ENCODE assay signal across 13 mouse cellular contexts in the genomic region with DNA sequence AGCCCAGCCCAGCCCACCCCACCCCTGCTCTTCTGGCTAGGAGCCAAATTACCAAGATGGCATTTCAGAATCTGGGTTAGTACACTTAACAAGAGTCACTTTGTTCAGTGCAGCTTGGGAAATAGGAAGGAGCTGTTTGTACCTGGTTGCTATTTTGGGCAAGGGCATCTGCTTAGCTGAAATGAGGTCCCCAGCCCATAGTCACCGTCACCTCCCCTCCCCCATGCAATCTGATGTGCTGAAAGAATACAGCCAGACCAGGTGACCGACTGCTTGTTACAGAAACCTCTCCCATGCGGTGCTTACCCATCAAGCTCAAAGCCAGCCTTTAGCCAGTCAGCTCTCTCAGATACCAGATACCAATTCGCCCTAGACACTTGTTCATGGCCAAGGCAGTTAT. TPM values are rescaled to one million over a fixed set of nuclear protein-coding genes. Genes with fewer than 3 reads are reported as not detected.
DNase-seq lines count a peak whose midpoint lies in the region; ATAC-seq lines count a peak whose summit lies in the region.
"Had no signal": no experiment of that assay in that cellular context is flagged by ENCODE, and none has a peak within 500 bp of the region (broad histone marks: within the 10 kb centered on the region; RNA-seq: fewer than 3 reads in every experiment).

No protein-coding gene starts in this region.

- no peaks in the 10 kb centered on the region for H3K27me3 ChIP-seq in midbrain, embryonic 11.5 days (ENCODE audit: control insufficient read depth, insufficient read depth, low read length)
- no peaks in the 10 kb centered on the region for H3K27me3 ChIP-seq in midbrain, embryonic 10.5 days (ENCODE audit: low read depth, poor library complexity, severe bottlenecking)
- H3K27me3 ChIP-seq in embryonic facial prominence, embryonic 10.5 days (replicated peaks; ENCODE audit: low read depth, poor library complexity, severe bottlenecking): no peaks in the 10 kb centered on the region
- H3K27me3 ChIP-seq: hindbrain, embryonic 15.5 days; kidney, embryonic 15.5 days; limb, embryonic 12.5 days had no signal

- no peak overlapping the region for H3K9ac ChIP-seq in midbrain, embryonic 11.5 days (ENCODE audit: low read length)
- H3K9ac ChIP-seq: hindbrain, embryonic 15.5 days; kidney, embryonic 15.5 days; limb, embryonic 12.5 days had no signal

- H3K4me2 ChIP-seq in midbrain, embryonic 11.5 days: no peak overlapping the region
- H3K4me2 ChIP-seq: hindbrain, embryonic 15.5 days; kidney, embryonic 15.5 days; limb, embryonic 12.5 days had no signal

- no peaks in the 10 kb centered on the region for H3K4me1 ChIP-seq in midbrain, embryonic 11.5 days (ENCODE audit: control insufficient read depth, insufficient read depth, low read length)
- H3K4me1 ChIP-seq in midbrain, embryonic 10.5 days: no peaks in the 10 kb centered on the region
- no peaks in the 10 kb centered on the region; the same call in 1 of the 2 replicates for H3K4me1 ChIP-seq in embryonic facial prominence, embryonic 10.5 days

- no peak overlapping the region for H3K27ac ChIP-seq in midbrain, embryonic 11.5 days (ENCODE audit: low read depth, low read length)
- H3K27ac ChIP-seq in midbrain, embryonic 10.5 days (replicated peaks): no peak overlapping the region
- H3K27ac ChIP-seq in embryonic facial prominence, embryonic 10.5 days (replicated peaks): no peak overlapping the region
- H3K27ac ChIP-seq: hindbrain, embryonic 15.5 days; kidney, embryonic 15.5 days; limb, embryonic 12.5 days; stomach, postnatal 0 days had no signal

- H3K9me3 ChIP-seq in midbrain, embryonic 11.5 days (ENCODE audit: control insufficient read depth, low read length): no peaks in the 10 kb centered on the region
- no peaks in the 10 kb centered on the region for H3K9me3 ChIP-seq in midbrain, embryonic 10.5 days (replicated peaks)
- H3K9me3 ChIP-seq in embryonic facial prominence, embryonic 10.5 days: no peaks in the 10 kb centered on the region
- H3K9me3 ChIP-seq: hindbrain, embryonic 15.5 days; kidney, embryonic 15.5 days; limb, embryonic 12.5 days had no signal

- WGBS in midbrain, embryonic 11.5 days: 87% methylated on average over 4 of the region's 4 CpGs
- WGBS in midbrain, embryonic 10.5 days: 93% methylated on average over 4 of the region's 4 CpGs
- WGBS in embryonic facial prominence, embryonic 10.5 days: 85% methylated on average over 4 of the region's 4 CpGs

- ATAC-seq in midbrain, embryonic 11.5 days (ENCODE audit: low FRiP score): no peak

- peaks cover 25% of the 10 kb centered on the region for H3K36me3 ChIP-seq in midbrain, embryonic 11.5 days (ENCODE audit: control insufficient read depth, insufficient read depth, low read length)
- H3K36me3 ChIP-seq in midbrain, embryonic 10.5 days: peaks cover 93% of the 10 kb centered on the region
- H3K36me3 ChIP-seq in embryonic facial prominence, embryonic 10.5 days (replicated peaks): peaks cover 92% of the 10 kb centered on the region

- no peak overlapping the region for H3K4me3 ChIP-seq in midbrain, embryonic 11.5 days (ENCODE audit: low read depth, low read length)
- H3K4me3 ChIP-seq in midbrain, embryonic 10.5 days: no peak overlapping the region
- no peak overlapping the region for H3K4me3 ChIP-seq in embryonic facial prominence, embryonic 10.5 days
- H3K4me3 ChIP-seq: hindbrain, embryonic 15.5 days; kidney, embryonic 15.5 days; limb, embryonic 12.5 days had no signal

- DNase-seq in gastrocnemius, postnatal 25 days: peak; percentile 43
- DNase-seq in gastrocnemius, postnatal 10 days: no peak
- peak; percentile 67 for DNase-seq in midbrain, embryonic 11.5 days (ENCODE audit: low spot score, missing footprints)
- DNase-seq in midbrain, embryonic 10.5 days (ENCODE audit: low spot score): no peak
- DNase-seq in cerebellum, postnatal 10 days: peak; percentile 56 to 69
- DNase-seq in heart, postnatal 4 days: peak; percentile 37
- DNase-seq in testis, postnatal 14 days (ENCODE audit: low spot score): no peak
- no peak for DNase-seq in embryonic facial prominence, embryonic 10.5 days (ENCODE audit: low spot score)
- DNase-seq: spleen, adult 18-20 months had no signal

RNA-seq across cellular contexts. Expression of a gene that starts 15.9 kb away (rescaled TPM):
- total RNA-seq in gastrocnemius, postnatal 25 days (2021): 10 to 100 TPM; 34.0 TPM
- total RNA-seq in gastrocnemius, postnatal 10 days (2021): 10 to 100 TPM; 40.4 to 45.0 TPM
- polyA plus RNA-seq in midbrain, embryonic 11.5 days (2014; fragmentation: Nextera tagmentation; extraction: Ambion mirVana): 60.2 and 67.2 TPM in 2 replicates
- 71.0 and 75.7 TPM in 2 replicates for polyA plus RNA-seq in midbrain, embryonic 10.5 days (2016; fragmentation: Nextera tagmentation; extraction: Ambion mirVana)
- 10 to 100 TPM; 37.5 to 43.4 TPM for total RNA-seq in heart, postnatal 4 days (2021)
- 69.5 and 71.6 TPM in 2 replicates for polyA plus RNA-seq in embryonic facial prominence, embryonic 10.5 days (2016; fragmentation: Nextera tagmentation; extraction: Ambion mirVana)

RNA-seq across cellular contexts. Expression of a gene that starts 32.8 kb away (rescaled TPM):
- 10 to 100 TPM; 19.1 to 22.0 TPM for total RNA-seq in gastrocnemius, postnatal 25 days (2021)
- 10 to 100 TPM; 14.9 to 16.2 TPM for total RNA-seq in gastrocnemius, postnatal 10 days (2021)
- 25.9 and 27.2 TPM in 2 replicates for polyA plus RNA-seq in midbrain, embryonic 11.5 days (2014; fragmentation: Nextera tagmentation; extraction: Ambion mirVana)
- polyA plus RNA-seq in midbrain, embryonic 10.5 days (2016; fragmentation: Nextera tagmentation; extraction: Ambion mirVana): 29.3 and 34.0 TPM in 2 replicates
- 10 to 100 TPM; 17.1 to 19.7 TPM for total RNA-seq in heart, postnatal 4 days (2021)
- 30.0 and 30.5 TPM in 2 replicates for polyA plus RNA-seq in embryonic facial prominence, embryonic 10.5 days (2016; fragmentation: Nextera tagmentation; extraction: Ambion mirVana)

RNA-seq across cellular contexts. Expression of a gene that starts 51.4 kb away (rescaled TPM):
- total RNA-seq in gastrocnemius, postnatal 25 days (2021): 10 to 100 TPM in 1 of 2 experiments, 1 to 10 TPM in 1; 9.5 to 10.3 TPM
- 10 to 100 TPM; 12.4 to 16.8 TPM for total RNA-seq in gastrocnemius, postnatal 10 days (2021)
- 18.3 and 24.3 TPM in 2 replicates for polyA plus RNA-seq in midbrain, embryonic 11.5 days (2014; fragmentation: Nextera tagmentation; extraction: Ambion mirVana)
- polyA plus RNA-seq in midbrain, embryonic 10.5 days (2016; fragmentation: Nextera tagmentation; extraction: Ambion mirVana): 18.0 and 26.9 TPM in 2 replicates
- total RNA-seq in heart, postnatal 4 days (2021): 10 to 100 TPM; 24.4 to 27.6 TPM
- 17.6 and 19.9 TPM in 2 replicates for polyA plus RNA-seq in embryonic facial prominence, embryonic 10.5 days (2016; fragmentation: Nextera tagmentation; extraction: Ambion mirVana)

RNA-seq across cellular contexts. Expression of a gene that starts 51.7 kb away (rescaled TPM):
- total RNA-seq in gastrocnemius, postnatal 25 days (2021): 10 to 100 TPM in 1 of 2 experiments, 1 to 10 TPM in 1; 9.1 to 12.2 TPM
- total RNA-seq in gastrocnemius, postnatal 10 days (2021): 10 to 100 TPM; 21.7 to 26.3 TPM
- polyA plus RNA-seq in midbrain, embryonic 11.5 days (2014; fragmentation: Nextera tagmentation; extraction: Ambion mirVana): 46.2 and 51.7 TPM in 2 replicates
- polyA plus RNA-seq in midbrain, embryonic 10.5 days (2016; fragmentation: Nextera tagmentation; extraction: Ambion mirVana): 75.3 and 86.3 TPM in 2 replicates
- 10 to 100 TPM; 24.7 to 26.8 TPM for total RNA-seq in heart, postnatal 4 days (2021)
- polyA plus RNA-seq in embryonic facial prominence, embryonic 10.5 days (2016; fragmentation: Nextera tagmentation; extraction: Ambion mirVana): 98.3 and 109 TPM in 2 replicates

Comparison
In these comparisons a context has a peak if more than half of its experiments do, and no peak if none do; other contexts are left out.
1. DNase-seq: peak in gastrocnemius, postnatal 25 days (single experiment), midbrain, embryonic 11.5 days (single experiment), cerebellum, postnatal 10 days (2 of 2) and heart, postnatal 4 days (single experiment); none in gastrocnemius, postnatal 10 days (single experiment), midbrain, embryonic 10.5 days (single experiment), testis, postnatal 14 days (single experiment) and embryonic facial prominence, embryonic 10.5 days (single experiment).